Mouse (Mus musculus): ENCODE measurements around the gene Micall1.

The Micall1 gene

DNA sequence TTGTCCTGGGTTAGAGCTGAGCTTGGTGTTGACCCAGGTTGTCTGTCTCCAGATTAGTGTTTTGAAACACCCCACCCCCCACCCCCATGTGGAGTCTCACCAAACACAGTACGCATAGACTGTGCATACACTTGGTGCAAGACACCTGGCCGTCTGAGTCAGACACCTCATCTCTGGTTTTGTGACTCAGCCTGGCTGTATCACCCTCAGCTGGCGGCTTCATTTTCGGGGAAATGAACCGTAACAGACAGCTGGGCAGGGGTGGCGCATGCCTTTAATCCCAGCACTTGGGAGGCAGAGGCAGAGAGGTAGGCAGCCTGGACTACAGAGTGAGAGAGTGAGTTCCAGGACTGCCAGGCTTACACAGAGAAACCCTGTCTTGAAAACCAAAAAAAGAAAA, 68.2 kb downstream of the Micall1 start:
- ATAC-seq (ENCODE audit: low TSS enrichment): peak; percentile 20; the same call in 1 of the 2 replicates

DNA sequence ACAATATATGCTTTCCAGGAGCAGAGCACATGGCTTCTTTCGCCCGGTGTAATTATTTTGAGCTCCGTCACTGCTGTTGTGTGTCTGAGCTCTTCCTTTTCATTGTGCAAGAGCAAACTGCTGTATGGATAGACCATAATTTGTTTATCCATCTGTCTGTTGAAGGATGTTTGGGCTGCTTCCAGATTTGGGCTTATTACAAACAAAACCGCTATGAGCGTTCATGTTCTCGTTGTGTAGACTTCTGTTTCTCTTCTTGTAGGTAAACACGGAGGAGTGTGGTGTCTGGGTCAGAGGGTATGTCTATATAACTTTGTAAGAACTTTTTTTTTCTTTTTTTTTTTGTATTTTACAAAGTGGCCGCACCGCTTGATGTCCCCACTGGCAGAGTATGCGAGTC, 76.5 kb downstream of the Micall1 start:
- ATAC-seq (ENCODE audit: low TSS enrichment): no peak
